Mouse (Mus musculus) myocyte (in vitro differentiated cells): Measurements from ENCODE around the gene Glrb.

ENCODE experiments used
- CEBPB ChIP-seq: IDR thresholded peaks from 2 replicates; pipeline ENCODE4 v1.6.1; 2011; ENCODE audit warnings: mild to moderate bottlenecking, moderate library complexity; ENCODE audit not compliant: poor library complexity, insufficient read depth, severe bottlenecking
- E2F4 ChIP-seq: IDR thresholded peaks from one replicate; pipeline ENCODE4 v1.6.1; 2011; ENCODE audit warnings: mild to moderate bottlenecking, control low read depth, moderate library complexity; ENCODE audit not compliant: insufficient read depth
- MAX ChIP-seq: IDR thresholded peaks from one replicate; pipeline ENCODE4 v1.6.1; 2011; ENCODE audit warnings: low read depth, mild to moderate bottlenecking, control low read depth
- MYOD1 ChIP-seq, 3 experiments: IDR thresholded peaks; one replicate each; pipeline ENCODE4 v1.6.1; 2011; ENCODE audit warnings: control low read depth in 2 of 3, low read depth in 2 of 3, mild to moderate bottlenecking in 2 of 3, moderate library complexity in 1 of 3; ENCODE audit not compliant: insufficient read length in 2 of 3, control insufficient read depth in 1 of 3
- MYOG ChIP-seq, 3 experiments: IDR thresholded peaks; one replicate each; pipeline ENCODE4 v1.6.1; 2011; ENCODE audit warnings: control low read depth in 2 of 3, low read depth in 2 of 3, mild to moderate bottlenecking in 2 of 3; ENCODE audit not compliant: insufficient read length in 2 of 3, control insufficient read depth in 1 of 3, insufficient read depth in 1 of 3
- POLR2A ChIP-seq: IDR thresholded peaks from one replicate; pipeline ENCODE4 v1.6.1; 2011; ENCODE audit warnings: low read depth, mild to moderate bottlenecking, control low read depth, moderate library complexity; ENCODE audit not compliant: insufficient read length
- POLR2AphosphoS2 ChIP-seq: IDR thresholded peaks from one replicate; pipeline ENCODE4 v1.6.1; 2011; ENCODE audit warnings: low read depth, control low read depth; ENCODE audit not compliant: insufficient read length
- REST ChIP-seq: IDR thresholded peaks from one replicate; pipeline ENCODE4 v1.6.1; 2011; ENCODE audit warnings: mild to moderate bottlenecking, control low read depth, moderate library complexity; ENCODE audit not compliant: insufficient read depth, insufficient read length
- SRF ChIP-seq: IDR thresholded peaks from one replicate; pipeline ENCODE4 v1.6.1; 2011; ENCODE audit warnings: low read depth; ENCODE audit not compliant: control insufficient read depth, insufficient read length
- TCF12 ChIP-seq: IDR thresholded peaks from one replicate; pipeline ENCODE4 v1.6.1; 2011; ENCODE audit warnings: mild to moderate bottlenecking, control low read depth; ENCODE audit not compliant: poor library complexity, insufficient read depth, severe bottlenecking
- TCF3 ChIP-seq: IDR thresholded peaks from one replicate; pipeline ENCODE4 v1.6.1; 2011; ENCODE audit warnings: low read depth, control low read depth; ENCODE audit not compliant: insufficient read length
- USF1 ChIP-seq: IDR thresholded peaks from one replicate; pipeline ENCODE4 v1.6.1; 2011; ENCODE audit warnings: low read depth, mild to moderate bottlenecking, control low read depth, moderate library complexity

- TF ChIP-seq TCF3: no peak
- TF ChIP-seq POLR2A: no peak
- no peak for TF ChIP-seq CEBPB
- no peak for TF ChIP-seq POLR2AphosphoS2
- TF ChIP-seq USF1: no peak
- no peak for TF ChIP-seq REST
- TF ChIP-seq MAX: no peak
- no peak for TF ChIP-seq SRF
- no peak for TF ChIP-seq TCF12
- no peak for TF ChIP-seq E2F4
- TF ChIP-seq MYOD1 (IDR thresholded peaks at IDR 0.05; ENCODE audit: control insufficient read depth in 1 of 3, insufficient read length in 2 of 3, low read depth in 2 of 3): no peak
- no peak for TF ChIP-seq MYOG (IDR thresholded peaks at IDR 0.05; ENCODE audit: control insufficient read depth in 1 of 3, insufficient read depth in 1 of 3, insufficient read length in 2 of 3, low read depth in 2 of 3)
Observed at GRCm38 (mm10) chr3:80894745-80895480, 18.5 kb downstream of the Glrb start.
